Mouse (Mus musculus) adrenal gland, postnatal 36 days (tissue): ENCODE measurements around the gene Hexim2. TPM values are rescaled to one million over a fixed set of nuclear protein-coding genes. Genes with fewer than 3 reads are reported as not detected.
A peak's percentile ranks its signal among the peaks of the same experiment; 100 is the strongest.

Experiments
- DNase-seq, 2 experiments: peaks; one replicate each; pipeline ENCODE4 v3.0.0; 2021; ENCODE audit warnings: mixed read lengths in 1 of 2
- long read RNA-seq, 2 experiments: library from polyadenylated mRNA; stranded (forward); transcript quantifications; one replicate each; pipeline ENCODE4 v2.0.0; 2021; ENCODE audit warnings: borderline sequencing depth in 2 of 2
- total RNA-seq, 2 experiments: library from RNA; stranded (reverse); gene quantifications; 2 replicates each; pipeline ENCODE4 v1.2.3; 2021

The Hexim2 gene
- total RNA-seq, result 1 to 10 TPM; 3.5 to 5.9 TPM
- long read RNA-seq, experiment 1, partial matches to known transcripts, result 0 of 5 reads
- long read RNA-seq, experiment 1, other reads (novel, unspliced or antisense), result 1 of 5 reads
- long read RNA-seq, experiment 2, partial matches to known transcripts, result 0 of 6 reads
- long read RNA-seq, experiment 2, other reads (novel, unspliced or antisense), result 4 of 6 reads

DNA sequence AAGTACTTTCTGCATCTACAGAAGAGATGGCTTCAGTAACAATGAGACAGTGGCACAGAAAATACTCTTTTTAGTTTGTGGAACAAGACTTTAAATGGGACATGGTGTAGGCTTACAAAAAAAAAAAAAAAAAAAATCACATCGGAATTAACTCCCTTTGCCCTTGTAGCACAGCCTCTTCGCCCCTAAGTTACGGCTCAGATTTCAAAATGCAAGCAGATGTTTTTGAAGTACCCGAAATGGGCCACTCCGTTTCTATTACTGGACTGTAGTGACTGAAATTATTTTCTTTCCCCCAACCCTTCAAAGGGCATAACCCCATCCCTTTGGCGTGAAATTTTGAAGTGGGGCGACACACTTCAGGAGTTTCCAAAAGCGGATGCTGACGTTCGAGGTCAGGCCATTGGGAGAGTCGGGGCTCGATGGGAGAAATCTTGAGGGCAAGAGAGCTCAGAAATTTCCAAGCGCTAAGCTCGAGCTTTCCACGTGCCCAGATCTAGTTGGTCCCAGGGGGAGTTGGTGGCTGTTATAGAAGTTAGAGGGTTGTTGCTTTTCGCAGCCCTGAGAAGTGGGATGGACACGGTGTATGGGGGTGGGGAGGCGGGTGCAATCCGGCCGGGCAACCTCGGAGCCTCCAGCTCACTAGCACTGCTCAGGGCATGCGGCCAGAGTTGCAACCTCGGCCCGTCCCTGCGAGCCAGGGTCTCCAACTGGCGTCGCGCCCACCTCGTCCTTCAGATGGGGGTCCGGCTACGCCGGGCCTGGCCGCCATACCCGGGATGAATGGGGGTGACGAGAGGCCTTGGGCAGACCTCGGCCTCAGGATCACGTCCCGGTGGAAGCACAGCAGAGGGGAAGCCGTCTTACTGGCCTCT, at the start of gene Hexim2:
Hexim2 (plus strand) TSS at position 729 of the 875 bp plus-strand sequence.
- peak; percentile 64 to 79 for DNase-seq

- DNase-seq, result no peak
These were observed 38.9 kb upstream of the Hexim2 start for GRCm38 (mm10) chr11:103093306-103093705.

- peak; percentile 79 to 82 for DNase-seq
These were observed 38.1 kb upstream of the Hexim2 start for GRCm38 (mm10) chr11:103093862-103094833.

DNA sequence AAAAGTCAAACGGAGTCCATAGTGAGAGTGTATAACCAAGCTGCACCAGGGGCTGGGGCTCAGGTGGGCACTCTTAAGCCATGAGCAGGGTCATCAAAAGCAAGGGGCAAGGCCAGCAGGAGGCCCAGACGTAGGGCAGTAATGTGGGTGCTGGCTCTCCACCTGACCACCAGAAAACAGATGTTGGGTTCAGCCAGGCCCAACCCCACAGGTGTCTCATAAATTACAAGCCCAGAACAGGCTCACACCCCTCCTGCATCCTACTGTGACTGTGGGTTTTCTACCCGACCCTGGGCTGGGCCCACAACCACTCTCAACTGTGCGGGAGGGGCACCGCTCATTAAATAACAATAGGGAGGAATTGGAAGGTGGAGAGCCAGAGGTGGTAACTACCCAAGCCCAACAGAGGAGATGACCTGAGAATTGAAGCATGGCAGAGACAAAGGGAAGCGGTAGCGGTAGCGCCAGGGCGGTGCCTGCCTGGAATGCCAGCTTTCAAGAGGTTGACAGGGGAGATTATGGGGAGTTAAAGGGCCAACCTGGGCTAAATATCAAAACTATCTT, 37.0 kb upstream of the Hexim2 start:
- DNase-seq, result no peak

DNA sequence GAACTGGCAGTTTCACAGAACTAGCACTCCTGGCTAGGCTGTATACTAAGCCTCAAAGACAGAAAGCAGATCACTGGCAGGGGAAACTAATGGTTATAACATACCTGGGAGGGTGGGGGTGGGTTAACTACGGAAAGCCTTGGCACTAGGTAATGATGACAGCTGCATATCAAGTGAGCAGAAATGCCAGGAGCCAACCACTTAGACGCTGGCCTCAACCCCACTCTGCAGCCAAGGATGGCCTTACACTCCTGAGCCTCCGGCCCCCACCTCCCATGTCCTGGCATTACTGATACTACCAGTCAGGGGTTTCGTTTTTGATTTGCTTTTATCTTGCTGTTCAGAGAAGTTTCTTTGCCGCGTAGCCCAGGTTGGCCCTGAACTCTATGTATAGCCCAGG, 36.4 kb upstream of the Hexim2 start:
- DNase-seq, result no peak

- peak in 1 of 2 experiments; percentile 5 for DNase-seq
These were observed 35.0 kb upstream of the Hexim2 start for GRCm38 (mm10) chr11:103096979-103097894.

GRCm38 (mm10) chr11:103098531-103099190, 33.6 kb upstream of the Hexim2 start:
- DNase-seq, result no peak

GRCm38 (mm10) chr11:103099352-103099940, 32.8 kb upstream of the Hexim2 start:
- DNase-seq, result no peak

DNA sequence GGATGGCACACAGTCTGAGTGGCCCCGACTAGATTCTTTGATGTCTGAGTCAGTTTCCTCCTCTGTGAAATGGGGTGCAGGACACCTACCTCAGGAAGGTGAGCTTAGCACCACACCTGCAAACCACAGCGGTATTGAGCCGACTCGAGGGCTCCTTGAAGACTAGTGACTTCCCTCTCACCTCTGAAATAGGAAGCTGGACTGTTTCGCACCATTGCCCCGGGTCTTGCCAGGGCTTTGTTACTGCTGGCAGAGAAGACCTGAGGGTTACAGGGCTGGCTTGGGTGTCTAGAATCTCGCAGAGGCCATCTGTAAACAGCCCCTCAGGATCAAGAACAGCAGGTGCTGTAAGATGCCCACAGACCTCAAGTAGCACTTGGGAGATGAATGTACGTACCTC, 31.9 kb upstream of the Hexim2 start:
- no peak for DNase-seq

DNA sequence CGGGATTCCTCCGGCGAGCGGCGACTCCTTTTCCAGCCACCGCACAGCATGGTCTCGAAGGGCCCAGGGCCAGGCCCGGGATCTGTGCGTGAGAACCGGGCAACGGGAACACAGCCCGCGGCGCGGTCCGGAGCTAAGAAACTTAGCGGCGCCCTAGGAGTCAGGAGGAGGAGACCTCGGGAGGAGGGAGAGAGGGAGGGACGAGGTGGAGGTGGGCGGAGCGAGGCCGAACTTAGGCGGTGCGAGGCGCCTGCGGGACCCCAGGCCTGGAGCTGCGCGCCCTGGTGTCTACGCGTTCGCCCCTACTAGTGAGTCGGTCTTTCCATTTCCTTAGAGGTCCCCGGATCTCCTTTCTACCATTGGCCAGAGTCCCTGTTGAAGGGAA, 30.8 kb upstream of the Hexim2 start, which contains the start of the genes Plcd3 and Acbd4:
Plcd3 (minus strand) TSS at position 178 of the 385 bp plus-strand sequence.
Acbd4 (plus strand) TSS at position 202 of the 385 bp plus-strand sequence.
- peak; percentile 92 to 93 for DNase-seq

DNA sequence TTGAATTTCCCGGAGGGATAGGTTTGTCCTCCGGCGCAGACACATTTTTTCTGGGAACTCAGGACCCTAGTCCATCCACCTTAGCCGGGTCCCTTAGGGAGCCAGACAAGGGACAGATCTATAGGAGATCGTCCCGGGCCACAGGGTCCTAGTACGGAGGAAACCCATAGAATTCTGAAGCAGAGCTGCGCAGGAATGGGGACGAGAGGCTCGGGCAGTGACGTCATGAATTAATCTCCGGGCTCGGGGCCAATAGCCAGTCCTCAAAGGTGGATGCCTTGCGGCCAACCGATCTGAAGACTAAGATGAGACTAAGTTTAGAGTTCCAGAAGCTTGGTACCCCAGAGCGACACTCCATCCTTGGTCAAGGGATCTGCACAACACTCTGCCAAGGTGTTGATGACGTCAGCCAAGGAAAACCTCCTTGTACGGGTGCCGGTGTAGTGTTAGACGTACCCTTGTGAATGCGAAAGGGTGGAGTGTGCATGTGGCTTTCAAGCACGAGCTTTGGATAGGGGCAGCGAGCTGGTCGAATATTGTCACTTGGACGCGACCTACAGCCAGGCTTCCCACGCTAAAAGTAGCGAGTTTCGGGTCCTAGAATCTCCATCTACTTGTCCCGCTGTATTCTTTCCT, 30.2 kb upstream of the Hexim2 start:
- peak; percentile 80 to 84 for DNase-seq

GRCm38 (mm10) chr11:103102725-103103349, 29.4 kb upstream of the Hexim2 start:
- DNase-seq, result peak; percentile 98 to 99

GRCm38 (mm10) chr11:103103621-103104020, 28.6 kb upstream of the Hexim2 start:
- DNase-seq, result no peak

GRCm38 (mm10) chr11:103104469-103104868, 27.8 kb upstream of the Hexim2 start:
- DNase-seq, result no peak

- DNase-seq, result no peak
These were observed 27.0 kb upstream of the Hexim2 start for GRCm38 (mm10) chr11:103105180-103105725.

DNA sequence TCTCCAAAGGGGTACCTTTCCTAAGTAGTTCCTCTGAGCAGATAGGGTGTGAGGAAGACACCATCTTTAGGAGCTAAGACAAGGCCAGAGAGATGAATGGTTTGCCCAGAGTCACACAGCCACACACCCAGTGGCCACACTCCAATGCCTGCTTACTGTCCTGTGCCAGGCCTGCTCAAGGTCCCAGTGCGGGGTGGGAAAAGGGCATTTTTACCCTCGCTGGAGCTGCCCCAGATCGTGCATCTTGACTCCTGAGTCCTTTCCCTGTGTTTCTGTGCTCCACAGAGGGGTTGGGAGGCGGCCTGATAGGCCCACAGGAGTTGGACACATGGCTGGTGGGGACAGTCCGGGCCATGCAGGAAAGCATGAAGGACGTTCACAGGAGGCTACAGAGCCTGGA, 26.4 kb upstream of the Hexim2 start:
- DNase-seq, result peak in 1 of 2 experiments; percentile 56

- no peak for DNase-seq
These were observed 25.8 kb upstream of the Hexim2 start for GRCm38 (mm10) chr11:103106386-103106785.

- no peak for DNase-seq
These were observed 20.9 kb upstream of the Hexim2 start for GRCm38 (mm10) chr11:103111301-103111700.
